Mouse (Mus musculus) neutrophil, adult 83 days (primary cell): Measurements from ENCODE around the gene Mgst2. TPM values are rescaled to one million over a fixed set of nuclear protein-coding genes. Genes with fewer than 3 reads are reported as not detected.

ENCODE experiments used
- total RNA-seq, 2 experiments: library from RNA; stranded (reverse); gene quantifications; one replicate each; pipeline ENCODE4 v1.2.4; 2023

Gene Mgst2
- 100 to 1,000 TPM; 175 to 200 TPM for total RNA-seq

DNA sequence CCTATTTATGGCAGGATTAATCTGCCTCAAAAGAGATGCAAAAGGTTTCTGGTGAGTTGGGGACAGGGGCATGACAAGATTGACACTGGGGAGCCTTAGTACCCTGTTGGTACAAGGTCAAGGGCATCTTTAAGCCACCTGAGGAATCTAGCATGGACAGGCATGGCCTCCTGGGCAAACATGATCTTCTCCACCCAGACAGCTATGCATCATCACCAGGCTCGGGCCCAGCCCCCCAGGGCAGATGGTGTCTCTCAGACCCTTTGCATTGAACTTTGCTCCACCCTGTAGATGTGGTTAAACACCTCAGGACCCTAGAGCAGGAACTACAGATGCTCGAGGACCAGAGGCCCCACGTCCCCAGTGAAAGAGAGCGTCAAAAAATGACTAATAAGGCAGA, at the start of gene Mgst2:
Gene Mgst2 (plus strand): TSS at position 301 of the 400 bp plus-strand sequence.

Other genes with a start within 250 kb of the Mgst2 start
- 10 to 100 TPM; 32.6 to 34.3 TPM for gene Naa15, start 245.2 kb upstream of the Mgst2 start, total RNA-seq
- 10 to 100 TPM; 16.0 to 20.6 TPM for gene Rab33b, start 176.4 kb upstream of the Mgst2 start, total RNA-seq
- gene Setd7, start 99.5 kb upstream of the Mgst2 start, total RNA-seq, result 10 to 100 TPM; 38.2 to 39.6 TPM